Mouse (Mus musculus) adrenal gland, adult (tissue): ENCODE data around the gene Gm36210.

Experiments
- DNase-seq, 2 experiments: peaks; one replicate each; pipeline ENCODE4 v3.0.0; 2022 to 2023; ENCODE audit warnings: low spot score in 1 of 2; ENCODE audit not compliant: inconsistent age in 2 of 2

Gm36210 gene

GRCm38 (mm10) chr7:4923586-4924364 lies 17.5 kb upstream of the Gm36210 start:
- DNase-seq, result peak; percentile 72 to 83

GRCm38 (mm10) chr7:4922931-4923565 lies 16.7 kb upstream of the Gm36210 start:
- DNase-seq, result peak in 1 of 2 experiments; percentile 77

GRCm38 (mm10) chr7:4922508-4922907 lies 16.2 kb upstream of the Gm36210 start:
- DNase-seq, result peak; percentile 78 to 88

- no peak for DNase-seq
Observed at GRCm38 (mm10) chr7:4921824-4922482, 15.6 kb upstream of the Gm36210 start, which contains the start of gene Nat14. Nat14 (plus strand) TSS chr7:4922028.

DNA sequence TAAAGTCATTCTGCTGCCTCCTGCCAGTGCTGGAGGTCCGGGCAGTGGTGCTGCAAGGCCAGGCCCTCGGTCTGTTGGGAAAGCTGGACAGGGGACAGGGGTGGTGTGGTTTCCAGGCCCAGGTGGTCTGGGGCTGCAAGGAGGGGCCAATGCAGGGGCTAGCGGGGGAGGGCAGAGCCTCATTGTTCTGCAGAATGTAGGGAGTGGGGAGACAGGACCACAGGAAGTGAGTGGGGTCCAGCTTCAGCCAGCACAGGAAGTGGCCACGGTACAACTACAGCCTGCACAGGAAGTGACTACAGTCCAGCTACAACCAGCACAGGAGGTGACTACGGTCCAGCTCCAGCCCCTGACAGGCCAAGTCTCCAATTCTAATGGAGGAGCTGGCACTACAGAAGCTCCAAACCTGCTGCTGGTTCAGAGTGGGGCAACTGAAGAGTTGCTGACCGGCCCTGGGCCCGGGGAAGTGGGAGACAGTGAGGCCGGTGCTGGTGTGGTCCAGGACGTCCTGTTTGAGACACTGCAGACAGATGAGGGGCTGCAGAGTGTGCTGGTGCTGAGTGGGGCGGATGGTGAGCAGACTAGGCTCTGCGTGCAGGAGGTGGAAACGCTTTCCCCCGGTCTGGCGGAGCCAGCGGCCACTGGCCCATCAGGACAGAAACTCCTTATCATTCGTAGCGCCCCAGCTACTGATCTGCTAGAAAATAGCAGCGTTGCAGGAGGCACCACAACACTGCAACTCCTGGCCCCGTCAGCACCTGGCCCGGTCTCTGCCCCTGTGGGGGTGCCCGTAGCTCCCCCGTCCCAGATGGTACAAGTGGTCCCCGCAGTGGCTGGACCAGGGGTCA lies 14.9 kb upstream of the Gm36210 start:
- peak in 1 of 2 experiments; percentile 44 for DNase-seq

- DNase-seq, result no peak
Observed at GRCm38 (mm10) chr7:4920496-4920895, 14.2 kb upstream of the Gm36210 start.

DNA sequence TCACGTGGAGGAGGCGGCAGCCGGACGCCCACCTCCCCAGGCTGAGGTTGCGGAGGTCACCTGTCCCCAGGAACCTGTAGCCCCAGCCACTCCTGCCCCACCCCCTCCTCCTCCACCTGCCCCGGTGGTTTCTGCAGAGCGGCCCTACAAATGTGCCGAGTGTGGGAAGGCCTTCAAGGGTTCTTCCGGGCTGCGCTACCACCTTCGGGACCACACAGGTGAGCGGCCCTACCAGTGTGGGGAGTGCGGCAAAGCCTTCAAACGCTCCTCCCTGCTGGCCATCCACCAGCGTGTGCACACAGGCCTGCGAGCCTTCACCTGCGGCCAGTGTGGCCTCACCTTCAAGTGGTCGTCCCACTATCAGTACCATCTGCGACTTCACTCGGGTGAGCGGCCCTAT lies 13.7 kb upstream of the Gm36210 start:
- DNase-seq, result no peak

- DNase-seq, result no peak
Observed at GRCm38 (mm10) chr7:4919096-4919495, 12.8 kb upstream of the Gm36210 start.

GRCm38 (mm10) chr7:4918681-4919080 lies 12.4 kb upstream of the Gm36210 start:
- no peak for DNase-seq

- no peak for DNase-seq
Observed at GRCm38 (mm10) chr7:4917494-4917893, 11.2 kb upstream of the Gm36210 start.

DNA sequence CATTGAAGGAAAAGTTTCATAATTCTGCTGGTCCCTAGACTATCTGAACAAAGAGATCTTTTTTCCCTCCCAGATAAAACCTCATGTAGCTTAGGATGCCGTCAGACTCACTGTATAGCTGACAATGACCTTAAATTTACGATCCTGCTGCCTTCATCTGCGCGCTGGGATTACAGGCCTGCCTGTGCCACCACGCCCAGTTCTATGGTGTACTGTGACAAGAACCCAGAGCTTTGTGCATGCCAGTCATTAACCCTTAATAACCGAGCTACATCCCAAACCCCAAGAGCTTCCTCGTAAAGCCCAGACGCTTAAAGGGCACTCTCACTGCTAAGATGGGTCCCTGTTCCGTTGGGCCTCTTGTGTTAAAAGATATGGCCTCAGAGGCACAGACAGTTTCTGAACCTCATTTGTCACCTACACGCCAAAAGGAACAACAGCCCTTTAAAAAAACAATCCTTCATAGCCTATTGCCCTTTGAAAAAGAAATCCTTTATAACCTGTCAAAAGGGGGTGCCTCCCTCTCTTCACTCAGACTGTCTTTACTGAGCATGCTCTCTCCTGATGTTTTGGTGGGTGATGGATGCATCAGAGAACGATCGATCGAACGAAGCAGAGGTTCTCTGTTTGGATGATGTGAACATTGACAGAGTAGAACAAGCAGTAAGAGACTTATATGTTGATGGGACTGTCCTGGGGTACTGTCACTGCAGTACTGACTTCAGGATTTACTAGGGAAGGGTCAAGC lies 9.5 kb upstream of the Gm36210 start:
- DNase-seq, result peak in 1 of 2 experiments; percentile 50

DNA sequence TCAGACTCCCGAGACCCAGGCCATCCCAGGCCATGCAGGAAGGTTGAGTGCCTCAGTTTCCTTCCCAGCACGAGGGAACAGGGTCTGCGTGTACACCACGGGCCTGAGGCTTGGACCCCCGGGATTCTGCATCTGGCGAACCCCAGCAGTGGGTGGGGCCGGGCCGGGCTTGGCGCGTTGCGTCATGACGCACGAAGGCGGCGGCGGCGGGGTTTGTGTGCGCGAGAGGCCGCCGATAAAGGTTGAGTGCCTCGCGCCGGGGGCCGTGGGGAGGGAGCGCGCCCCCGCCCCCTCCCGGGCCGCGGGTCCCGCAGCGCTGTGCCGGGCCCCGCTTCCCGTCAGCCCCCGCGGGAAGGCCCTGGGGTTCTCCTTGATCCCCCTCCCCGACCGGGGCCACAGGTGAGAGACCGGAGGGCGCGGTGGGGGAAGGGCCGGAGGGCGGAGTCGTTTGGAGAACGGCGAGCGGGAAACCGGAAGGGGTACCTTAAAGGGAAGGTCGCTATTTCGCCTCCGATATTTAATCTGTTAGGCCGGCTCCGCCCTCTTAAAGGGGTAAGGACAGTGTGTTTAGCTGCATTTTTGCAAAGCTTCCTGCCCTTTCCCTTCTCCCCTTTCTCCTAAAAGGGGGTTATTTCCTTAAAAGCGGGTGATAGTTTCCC lies 8.8 kb upstream of the Gm36210 start, which contains the start of gene Zfp628:
Gene Zfp628 (plus strand): TSS at position 211 of the 659 bp plus-strand sequence.
- DNase-seq, result peak; percentile 94 to 99

DNA sequence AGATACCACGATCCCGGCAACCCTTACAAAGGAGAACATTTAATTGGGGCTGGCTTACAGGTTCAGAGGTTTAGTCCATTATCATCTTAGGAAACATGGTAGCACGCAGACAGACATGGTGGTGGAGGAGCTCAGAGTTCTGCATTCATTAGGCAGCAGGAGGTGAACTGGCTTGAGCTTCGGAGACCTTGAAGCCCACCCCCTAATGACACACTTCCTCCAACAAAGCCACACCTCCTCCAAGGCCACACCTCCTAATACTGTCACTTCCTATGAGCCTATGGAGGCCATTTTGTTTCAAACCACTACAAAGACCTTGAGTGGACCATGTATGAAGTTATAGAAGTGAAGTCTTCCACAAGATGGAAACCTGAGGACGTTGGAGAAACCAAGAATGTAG lies 5.9 kb upstream of the Gm36210 start:
- no peak for DNase-seq

DNA sequence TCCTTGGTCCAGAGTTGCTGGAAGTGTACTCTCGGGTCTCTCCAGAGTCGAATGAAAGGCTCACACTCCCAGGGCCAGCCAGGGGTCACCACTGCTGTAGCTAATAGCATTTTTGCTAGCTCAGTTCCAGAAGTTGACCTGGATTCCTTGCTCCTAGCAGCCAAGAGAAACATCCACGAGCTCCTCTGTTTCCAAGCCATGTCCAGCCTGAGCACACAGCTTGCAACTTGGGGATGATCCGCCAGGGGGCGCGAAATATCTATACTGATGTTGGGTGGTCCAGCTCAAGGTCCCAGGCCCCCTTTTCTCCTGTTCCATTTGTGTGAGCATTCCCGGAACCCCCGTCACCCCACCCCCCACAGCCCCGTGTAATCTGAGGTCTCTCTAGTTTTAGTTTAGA lies 5.2 kb upstream of the Gm36210 start:
- peak in 1 of 2 experiments; percentile 75 for DNase-seq

- DNase-seq, result no peak
Observed at GRCm38 (mm10) chr7:4902404-4902803, 3.9 kb downstream of the Gm36210 start.

DNA sequence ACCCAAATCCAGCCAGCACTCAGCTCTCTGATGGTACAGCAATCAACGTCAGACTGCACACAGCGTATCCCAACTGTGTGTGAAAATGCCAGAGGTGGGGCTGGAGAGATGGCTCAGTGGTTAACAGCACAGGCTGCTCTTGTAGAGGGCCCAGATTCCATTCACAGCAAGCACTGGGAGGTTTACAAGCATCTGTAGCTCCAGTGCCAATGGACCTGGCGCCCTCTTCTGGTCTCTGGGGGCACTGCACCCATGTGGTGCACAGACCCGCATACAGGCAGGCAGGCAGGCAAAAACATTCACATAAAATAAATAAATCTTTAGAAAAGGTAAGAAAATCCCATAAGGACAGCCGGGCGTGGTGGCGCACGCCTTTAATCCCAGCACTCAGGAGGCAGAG lies 5.1 kb downstream of the Gm36210 start:
- DNase-seq, result no peak

DNA sequence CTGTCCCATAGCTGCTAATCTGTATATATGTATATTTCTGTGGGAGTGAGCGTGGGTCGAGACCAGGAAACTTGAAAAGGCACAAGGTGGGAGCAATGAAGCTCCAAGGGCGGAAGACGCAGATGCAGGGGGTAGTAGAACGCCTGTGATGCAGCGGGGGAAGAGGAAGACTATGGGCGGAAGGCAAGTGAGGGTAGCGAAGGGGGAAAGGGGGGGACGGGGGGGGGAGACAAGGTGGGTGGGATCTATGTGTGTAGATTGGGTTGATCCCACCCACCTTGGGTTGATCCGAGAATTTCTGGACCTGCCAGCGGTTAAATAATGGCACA lies 5.8 kb downstream of the Gm36210 start:
- no peak for DNase-seq

- peak; percentile 32 to 73 for DNase-seq
Observed at GRCm38 (mm10) chr7:4899649-4900522, 6.4 kb downstream of the Gm36210 start.
